Mouse (Mus musculus) myocyte (in vitro differentiated cells): ENCODE measurements around the gene Cntd1. TPM values are rescaled to one million over a fixed set of nuclear protein-coding genes. Genes with fewer than 3 reads are reported as not detected.
"Not testable (repeated sequence)": the region's sequence is repeated elsewhere in the genome, so short reads cannot be mapped to it uniquely, and the experiment has no call there.

Experiments
- H3K27me3 ChIP-seq: one replicate; pipeline ENCODE4 v1.6.1; 2011; ENCODE audit not compliant: control insufficient read depth, insufficient read depth, insufficient read length
- H3K36me3 ChIP-seq: one replicate; pipeline ENCODE4 v1.6.1; 2011; ENCODE audit not compliant: control insufficient read depth, insufficient read depth
- H3K4me2 ChIP-seq: one replicate; pipeline ENCODE4 v1.6.1; 2011; ENCODE audit warnings: low read depth, control low read depth
- H3K4me3 ChIP-seq: one replicate; pipeline ENCODE4 v1.5.1; 2011; ENCODE audit warnings: mild to moderate bottlenecking, control low read depth, moderate library complexity
- H3K79me2 ChIP-seq: one replicate; pipeline ENCODE4 v1.6.1; 2011; ENCODE audit not compliant: control insufficient read depth, insufficient read depth
- H3ac ChIP-seq: one replicate; pipeline ENCODE4 v1.6.1; 2011; ENCODE audit not compliant: control insufficient read depth, insufficient read length
- CEBPB ChIP-seq: IDR thresholded peaks from 2 replicates; pipeline ENCODE4 v1.6.1; 2011; ENCODE audit warnings: mild to moderate bottlenecking, moderate library complexity; ENCODE audit not compliant: poor library complexity, insufficient read depth, severe bottlenecking
- E2F4 ChIP-seq: IDR thresholded peaks from one replicate; pipeline ENCODE4 v1.6.1; 2011; ENCODE audit warnings: mild to moderate bottlenecking, control low read depth, moderate library complexity; ENCODE audit not compliant: insufficient read depth
- MAX ChIP-seq: IDR thresholded peaks from one replicate; pipeline ENCODE4 v1.6.1; 2011; ENCODE audit warnings: low read depth, mild to moderate bottlenecking, control low read depth
- MYOD1 ChIP-seq, 3 experiments: IDR thresholded peaks; one replicate each; pipeline ENCODE4 v1.6.1; 2011; ENCODE audit warnings: control low read depth in 2 of 3, low read depth in 2 of 3, mild to moderate bottlenecking in 2 of 3, moderate library complexity in 1 of 3; ENCODE audit not compliant: insufficient read length in 2 of 3, control insufficient read depth in 1 of 3
- MYOG ChIP-seq, 3 experiments: IDR thresholded peaks; one replicate each; pipeline ENCODE4 v1.6.1; 2011; ENCODE audit warnings: control low read depth in 2 of 3, low read depth in 2 of 3, mild to moderate bottlenecking in 2 of 3; ENCODE audit not compliant: insufficient read length in 2 of 3, control insufficient read depth in 1 of 3, insufficient read depth in 1 of 3
- POLR2A ChIP-seq: IDR thresholded peaks from one replicate; pipeline ENCODE4 v1.6.1; 2011; ENCODE audit warnings: low read depth, mild to moderate bottlenecking, control low read depth, moderate library complexity; ENCODE audit not compliant: insufficient read length
- POLR2AphosphoS2 ChIP-seq: IDR thresholded peaks from one replicate; pipeline ENCODE4 v1.6.1; 2011; ENCODE audit warnings: low read depth, control low read depth; ENCODE audit not compliant: insufficient read length
- REST ChIP-seq: IDR thresholded peaks from one replicate; pipeline ENCODE4 v1.6.1; 2011; ENCODE audit warnings: mild to moderate bottlenecking, control low read depth, moderate library complexity; ENCODE audit not compliant: insufficient read depth, insufficient read length
- SRF ChIP-seq: IDR thresholded peaks from one replicate; pipeline ENCODE4 v1.6.1; 2011; ENCODE audit warnings: low read depth; ENCODE audit not compliant: control insufficient read depth, insufficient read length
- TCF12 ChIP-seq: IDR thresholded peaks from one replicate; pipeline ENCODE4 v1.6.1; 2011; ENCODE audit warnings: mild to moderate bottlenecking, control low read depth; ENCODE audit not compliant: poor library complexity, insufficient read depth, severe bottlenecking
- TCF3 ChIP-seq: IDR thresholded peaks from one replicate; pipeline ENCODE4 v1.6.1; 2011; ENCODE audit warnings: low read depth, control low read depth; ENCODE audit not compliant: insufficient read length
- USF1 ChIP-seq: IDR thresholded peaks from one replicate; pipeline ENCODE4 v1.6.1; 2011; ENCODE audit warnings: low read depth, mild to moderate bottlenecking, control low read depth, moderate library complexity
- polyA plus RNA-seq: library from polyadenylated mRNA; unstranded; fragments of >200 nt; fragmentation: generic; extraction: Trizol; gene quantifications from one replicate; pipeline ENCODE4 v1.2.1, GENCODE M21; 2012; ENCODE audit warnings: missing spikeins

Cntd1 gene
- polyA plus RNA-seq, 1 experiment: 0.07 TPM

GRCm38 (mm10) chr11:101315082-101315650, 36.4 kb downstream of the Cntd1 start:
- TF ChIP-seq CEBPB (no peak), MYOG (IDR thresholded peaks at IDR 0.05; ENCODE audit: control insufficient read depth in 1 of 3, insufficient read depth in 1 of 3, insufficient read length in 2 of 3, low read depth in 2 of 3) (no peak), E2F4 (no peak), MYOD1 (IDR thresholded peaks at IDR 0.05; ENCODE audit: control insufficient read depth in 1 of 3, insufficient read length in 2 of 3, low read depth in 2 of 3) (no peak), SRF (no peak), POLR2A (no peak), TCF3 (no peak), TCF12 (no peak), POLR2AphosphoS2 (no peak), USF1 (no peak)
- H3K36me3 ChIP-seq: peaks cover 11% of the 10 kb centered on the region
- H3K4me3 ChIP-seq: peak overlapping the region; percentile 95
- H3K79me2 ChIP-seq: peaks cover 29% of the 10 kb centered on the region
- peak overlapping the region; percentile 29 for H3ac ChIP-seq
- H3K4me2 ChIP-seq: peak overlapping the region; percentile 99
- H3K27me3 ChIP-seq: no peaks in the 10 kb centered on the region

DNA sequence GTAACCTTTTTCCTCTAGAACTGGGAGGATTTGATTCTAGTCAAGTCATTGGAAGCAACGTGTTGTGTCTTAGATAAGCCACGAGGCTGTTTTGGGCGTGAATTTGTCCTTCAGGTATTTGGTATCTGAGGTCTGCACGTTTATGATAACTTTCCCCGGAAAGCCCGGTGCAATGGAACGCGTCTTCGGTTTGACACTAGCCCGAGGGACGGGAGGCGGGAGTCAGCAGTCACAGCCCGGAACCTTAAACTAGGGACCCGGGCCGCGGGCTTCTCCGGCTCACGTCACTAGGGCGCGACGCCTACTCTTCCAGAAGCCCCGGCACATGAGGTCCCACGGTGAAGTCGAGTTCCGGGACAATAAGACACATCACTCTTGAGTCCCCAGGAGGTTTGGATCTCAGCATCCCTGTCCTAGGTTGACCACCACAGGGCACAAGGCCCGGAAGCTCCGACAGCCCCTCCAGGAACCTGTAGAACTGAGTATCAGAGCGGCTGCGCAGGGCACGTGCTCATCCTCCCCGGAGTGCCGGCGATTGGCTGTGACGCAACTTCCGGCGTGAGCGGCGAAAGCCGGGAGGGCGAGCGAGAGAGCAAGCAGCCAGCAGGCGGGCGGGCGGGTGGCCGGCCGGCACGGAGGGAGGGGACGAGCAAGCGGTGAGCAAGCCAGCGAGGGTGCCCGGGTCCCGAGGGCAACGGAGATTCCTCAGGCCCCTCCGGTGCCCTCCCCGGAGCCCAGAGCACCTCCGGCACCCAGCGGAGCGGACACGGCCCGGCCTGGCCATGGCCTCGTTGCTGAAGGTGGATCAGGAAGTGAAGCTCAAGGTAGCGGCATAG, 37.1 kb downstream of the Cntd1 start, which contains the start of gene Psme3:
Gene Psme3 (plus strand): TSS at position 549 of the 836 bp plus-strand sequence.
- peak; percentile 94 for TF ChIP-seq MAX
- TF ChIP-seq USF1: peak; percentile 86
- TF ChIP-seq POLR2AphosphoS2: peak; percentile 92
- no peak for TF ChIP-seq CEBPB
- TF ChIP-seq REST: no peak
- no peak for TF ChIP-seq MYOD1 (IDR thresholded peaks at IDR 0.05; ENCODE audit: control insufficient read depth in 1 of 3, insufficient read length in 2 of 3, low read depth in 2 of 3)
- peak; percentile 98 for TF ChIP-seq POLR2A
- TF ChIP-seq MYOG (IDR thresholded peaks at IDR 0.05; ENCODE audit: control insufficient read depth in 1 of 3, insufficient read depth in 1 of 3, insufficient read length in 2 of 3, low read depth in 2 of 3): peak in 1 of 3 experiments; percentile 1
- peak; percentile 66 for TF ChIP-seq E2F4
- peak; percentile 52 for TF ChIP-seq SRF
- no peak for TF ChIP-seq TCF3
- H3K27me3 ChIP-seq: no peaks in the 10 kb centered on the region

GRCm38 (mm10) chr11:101316501-101316917, 37.7 kb downstream of the Cntd1 start:
- peaks cover 29% of the 10 kb centered on the region for H3K79me2 ChIP-seq
- TF ChIP-seq MYOD1 (IDR thresholded peaks at IDR 0.05; ENCODE audit: control insufficient read depth in 1 of 3, insufficient read length in 2 of 3, low read depth in 2 of 3) (peak in 2 of 3 experiments; percentile 21 to 27), SRF (no peak)
- H3K4me3 ChIP-seq: peak overlapping the region; percentile 95
- H3K36me3 ChIP-seq: peaks cover 25% of the 10 kb centered on the region
- H3K4me2 ChIP-seq: peak overlapping the region; percentile 89
- no peaks in the 10 kb centered on the region for H3K27me3 ChIP-seq
- H3ac ChIP-seq: peak overlapping the region; percentile 29

More for the DNA sequence above, 37.1 kb downstream of the Cntd1 start, which contains the start of gene Psme3:
- H3K4me3 ChIP-seq: peak within 1 kb of the TSS; percentile 95
- H3K79me2 ChIP-seq: peaks cover 29% of the 10 kb centered on the region
- H3K36me3 ChIP-seq: peaks cover 19% of the 10 kb centered on the region
- peak within 1 kb of the TSS; percentile 29 for H3ac ChIP-seq
- H3K4me2 ChIP-seq: peak within 1 kb of the TSS; percentile 99

- Histone ChIP-seq H3K4me2 (no peak overlapping the region), H3K27me3 (no peaks in the 10 kb centered on the region), H3K79me2 (peaks cover 4% of the 10 kb centered on the region), H3K4me3 (no peak overlapping the region), H3ac (no peak overlapping the region), H3K36me3 (peaks cover 54% of the 10 kb centered on the region)
- TF ChIP-seq MYOD1 (IDR thresholded peaks at IDR 0.05; ENCODE audit: control insufficient read depth in 1 of 3, insufficient read length in 2 of 3, low read depth in 2 of 3) (no peak), POLR2AphosphoS2 (peak; percentile 4)
These were observed 44.8 kb downstream of the Cntd1 start for GRCm38 (mm10) chr11:101323609-101324008.

DNA sequence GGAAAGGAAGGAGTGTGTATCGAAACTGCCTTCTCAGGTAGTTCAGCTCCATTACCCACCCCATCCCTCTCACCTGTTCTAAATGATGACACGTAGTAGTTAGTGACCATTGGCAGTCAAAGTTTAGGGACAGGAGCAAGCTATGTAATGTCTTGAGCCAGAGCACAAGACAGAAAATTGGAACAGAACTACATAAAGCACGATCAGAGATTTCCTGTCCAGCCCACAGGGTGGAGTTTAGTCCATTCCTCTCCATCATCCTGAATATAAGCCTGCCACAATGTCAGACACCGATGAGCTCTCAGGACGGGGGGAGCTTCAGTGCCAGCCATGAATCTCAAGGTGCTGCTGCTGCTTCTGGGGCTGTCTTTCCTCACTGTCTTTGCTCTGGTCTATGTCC, 46.0 kb downstream of the Cntd1 start, which contains the start of gene Aoc2:
Gene Aoc2 (plus strand): TSS at position 301 of the 400 bp plus-strand sequence.
- H3ac ChIP-seq: no peak within 1 kb of the TSS
- H3K27me3 ChIP-seq: no peaks in the 10 kb centered on the region
- H3K4me3 ChIP-seq: no peak within 1 kb of the TSS
- TF ChIP-seq MYOG (IDR thresholded peaks at IDR 0.05; ENCODE audit: control insufficient read depth in 1 of 3, insufficient read depth in 1 of 3, insufficient read length in 2 of 3, low read depth in 2 of 3): no peak
- TF ChIP-seq CEBPB: no peak
- TF ChIP-seq SRF: no peak
- no peak for TF ChIP-seq POLR2A
- TF ChIP-seq MYOD1 (IDR thresholded peaks at IDR 0.05; ENCODE audit: control insufficient read depth in 1 of 3, insufficient read length in 2 of 3, low read depth in 2 of 3): no peak
- TF ChIP-seq TCF3: no peak
- no peak for TF ChIP-seq TCF12
- TF ChIP-seq REST: no peak
- TF ChIP-seq USF1: no peak
- no peak for TF ChIP-seq E2F4
- no peak for TF ChIP-seq POLR2AphosphoS2
- TF ChIP-seq MAX: no peak
- H3K36me3 ChIP-seq: peaks cover 47% of the 10 kb centered on the region
- no peak within 1 kb of the TSS for H3K4me2 ChIP-seq
- H3K79me2 ChIP-seq: no peaks in the 10 kb centered on the region

GRCm38 (mm10) chr11:101325201-101325600, 46.4 kb downstream of the Cntd1 start:
- not testable (repeated sequence) for H3K27me3 ChIP-seq, H3ac ChIP-seq, H3K4me3 ChIP-seq, H3K4me2 ChIP-seq, H3K79me2 ChIP-seq
- peaks cover 42% of the 10 kb centered on the region for H3K36me3 ChIP-seq
